Mouse (Mus musculus): ENCODE measurements around the gene Tmem179b. TPM values are rescaled to one million over a fixed set of nuclear protein-coding genes. Genes with fewer than 3 reads are reported as not detected.

The Tmem179b gene
- polyA plus RNA-seq, 1 experiment from 2014 or later = 63.9 TPM

- Histone ChIP-seq H3K36me3 (ENCODE audit: control insufficient read depth, insufficient read depth, low read length) (peaks cover 45% of the 10 kb centered on the region), H3K27me3 (ENCODE audit: control insufficient read depth, insufficient read depth, low read length) (no peaks in the 10 kb centered on the region), H3K27ac (ENCODE audit: low read depth, low read length) (no peak overlapping the region), H3K4me3 (ENCODE audit: low read depth, low read length) (no peak overlapping the region), H3K9ac (ENCODE audit: low read depth, low read length) (no peak overlapping the region), H3K4me1 (ENCODE audit: control insufficient read depth, insufficient read depth, low read length) (peaks cover 12% of the 10 kb centered on the region), H3K9me3 (replicated peaks; ENCODE audit: control insufficient read depth, low read length) (no peaks in the 10 kb centered on the region), H3K4me2 (no peak overlapping the region)
- ATAC-seq (replicated peaks; ENCODE audit: insufficient number of reproducible peaks, low FRiP score, low TSS enrichment) = no peak
- 91% methylated on average over 1 of the region's 1 CpGs for WGBS (ENCODE audit: insufficient replicate concordance)
Observed at GRCm38 (mm10) chr19:8745382-8745781, 28.9 kb downstream of the Tmem179b start.

DNA sequence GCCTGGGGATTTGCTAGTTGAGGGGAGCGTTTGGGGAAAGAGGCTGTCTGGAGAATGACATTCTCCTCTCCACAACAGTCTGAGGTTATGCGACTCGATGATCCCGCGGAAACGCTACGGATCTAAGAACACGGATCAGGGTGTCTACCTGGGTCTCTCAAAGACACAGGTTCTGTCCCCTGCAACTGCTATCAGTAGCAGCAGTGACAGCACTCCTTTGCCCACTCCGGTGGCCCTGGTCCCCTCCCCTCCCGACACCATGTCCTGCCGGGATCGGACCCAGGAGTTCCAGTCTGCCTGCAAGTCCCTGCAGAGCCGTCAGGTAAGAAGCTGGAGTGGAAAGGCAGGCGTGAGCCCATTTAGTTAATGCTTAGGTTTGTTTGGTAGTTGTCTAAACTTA, 32.1 kb downstream of the Tmem179b start:
- Histone ChIP-seq H3K36me3 (ENCODE audit: control insufficient read depth, insufficient read depth, low read length) (peaks cover 40% of the 10 kb centered on the region), H3K4me2 (peak overlapping the region; percentile 88), H3K27me3 (ENCODE audit: control insufficient read depth, insufficient read depth, low read length) (no peaks in the 10 kb centered on the region), H3K27ac (ENCODE audit: low read depth, low read length) (peak overlapping the region; percentile 97; the same call in 1 of the 2 replicates), H3K4me3 (ENCODE audit: low read depth, low read length) (peak overlapping the region; percentile 98), H3K4me1 (ENCODE audit: control insufficient read depth, insufficient read depth, low read length) (peaks cover 12% of the 10 kb centered on the region), H3K9ac (ENCODE audit: low read depth, low read length) (peak overlapping the region; percentile 91), H3K9me3 (replicated peaks; ENCODE audit: control insufficient read depth, low read length) (no peaks in the 10 kb centered on the region)
- no peak for ATAC-seq (replicated peaks; ENCODE audit: insufficient number of reproducible peaks, low FRiP score, low TSS enrichment)
- 12% methylated on average over 14 of the region's 14 CpGs for WGBS (ENCODE audit: insufficient replicate concordance)

GRCm38 (mm10) chr19:8741243-8741869, 32.9 kb downstream of the Tmem179b start, which contains the start of gene Stx5a:
Stx5a (plus strand) TSS chr19:8741413.
- peak within 1 kb of the TSS; percentile 88 for H3K4me2 ChIP-seq
- WGBS (ENCODE audit: insufficient replicate concordance) = under 1% methylated on average over 36 of the region's 36 CpGs
- peak within 1 kb of the TSS; percentile 91 for H3K9ac ChIP-seq (ENCODE audit: low read depth, low read length)
- H3K27me3 ChIP-seq (ENCODE audit: control insufficient read depth, insufficient read depth, low read length) = no peaks in the 10 kb centered on the region
- peaks cover 12% of the 10 kb centered on the region for H3K4me1 ChIP-seq (ENCODE audit: control insufficient read depth, insufficient read depth, low read length)
- H3K4me3 ChIP-seq (ENCODE audit: low read depth, low read length) = peak within 1 kb of the TSS; percentile 98
- no peaks in the 10 kb centered on the region for H3K9me3 ChIP-seq (replicated peaks; ENCODE audit: control insufficient read depth, low read length)
- H3K36me3 ChIP-seq (ENCODE audit: control insufficient read depth, insufficient read depth, low read length) = peaks cover 38% of the 10 kb centered on the region
- peak; percentile 98 for ATAC-seq (replicated peaks; ENCODE audit: insufficient number of reproducible peaks, low FRiP score, low TSS enrichment)
- peak within 1 kb of the TSS; percentile 97 for H3K27ac ChIP-seq (ENCODE audit: low read depth, low read length)

- H3K4me2 ChIP-seq = peak within 1 kb of the TSS; percentile 88
- peak within 1 kb of the TSS; percentile 97 for H3K27ac ChIP-seq (ENCODE audit: low read depth, low read length)
- WGBS (ENCODE audit: insufficient replicate concordance) = 70% methylated on average over 14 of the region's 14 CpGs
- peak within 1 kb of the TSS; percentile 91 for H3K9ac ChIP-seq (ENCODE audit: low read depth, low read length)
- peaks cover 34% of the 10 kb centered on the region for H3K36me3 ChIP-seq (ENCODE audit: control insufficient read depth, insufficient read depth, low read length)
- no peaks in the 10 kb centered on the region for H3K9me3 ChIP-seq (replicated peaks; ENCODE audit: control insufficient read depth, low read length)
- H3K4me1 ChIP-seq (ENCODE audit: control insufficient read depth, insufficient read depth, low read length) = peaks cover 12% of the 10 kb centered on the region
- peak within 1 kb of the TSS; percentile 98 for H3K4me3 ChIP-seq (ENCODE audit: low read depth, low read length)
- H3K27me3 ChIP-seq (ENCODE audit: control insufficient read depth, insufficient read depth, low read length) = no peaks in the 10 kb centered on the region
- ATAC-seq (replicated peaks; ENCODE audit: insufficient number of reproducible peaks, low FRiP score, low TSS enrichment) = no peak
Observed at GRCm38 (mm10) chr19:8740603-8741002, 33.7 kb downstream of the Tmem179b start, which contains the start of gene 1700092M07Rik. 1700092M07Rik (plus strand) TSS chr19:8740718.

DNA sequence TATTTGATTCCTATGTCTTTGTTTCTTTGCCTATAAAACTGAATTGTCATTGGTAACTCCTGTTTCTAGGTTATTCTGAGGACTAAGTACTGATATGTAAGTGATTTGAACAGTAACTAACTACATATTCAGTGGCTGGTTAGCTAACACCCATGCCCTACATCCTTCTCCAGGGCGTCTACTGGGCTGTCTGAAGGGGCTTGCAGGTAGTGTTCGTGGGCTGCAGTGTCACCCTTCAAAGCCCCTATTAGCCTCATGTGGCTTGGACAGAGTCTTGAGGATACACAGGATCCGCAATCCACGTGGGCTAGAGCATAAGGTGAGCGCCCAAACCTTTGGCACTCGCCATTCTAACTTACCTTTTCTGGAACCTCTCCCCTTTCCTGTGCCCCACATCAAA, 34.6 kb downstream of the Tmem179b start:
- no peak for ATAC-seq (replicated peaks; ENCODE audit: insufficient number of reproducible peaks, low FRiP score, low TSS enrichment)
- H3K27me3 ChIP-seq (ENCODE audit: control insufficient read depth, insufficient read depth, low read length) = no peaks in the 10 kb centered on the region
- no peaks in the 10 kb centered on the region for H3K9me3 ChIP-seq (replicated peaks; ENCODE audit: control insufficient read depth, low read length)
- H3K4me3 ChIP-seq (ENCODE audit: low read depth, low read length) = no peak overlapping the region
- peaks cover 28% of the 10 kb centered on the region for H3K36me3 ChIP-seq (ENCODE audit: control insufficient read depth, insufficient read depth, low read length)
- WGBS (ENCODE audit: insufficient replicate concordance) = 89% methylated on average over 6 of the region's 6 CpGs
- H3K4me2 ChIP-seq = no peak overlapping the region
- peaks cover 12% of the 10 kb centered on the region for H3K4me1 ChIP-seq (ENCODE audit: control insufficient read depth, insufficient read depth, low read length)
- no peak overlapping the region for H3K27ac ChIP-seq (ENCODE audit: low read depth, low read length)
- no peak overlapping the region for H3K9ac ChIP-seq (ENCODE audit: low read depth, low read length)

DNA sequence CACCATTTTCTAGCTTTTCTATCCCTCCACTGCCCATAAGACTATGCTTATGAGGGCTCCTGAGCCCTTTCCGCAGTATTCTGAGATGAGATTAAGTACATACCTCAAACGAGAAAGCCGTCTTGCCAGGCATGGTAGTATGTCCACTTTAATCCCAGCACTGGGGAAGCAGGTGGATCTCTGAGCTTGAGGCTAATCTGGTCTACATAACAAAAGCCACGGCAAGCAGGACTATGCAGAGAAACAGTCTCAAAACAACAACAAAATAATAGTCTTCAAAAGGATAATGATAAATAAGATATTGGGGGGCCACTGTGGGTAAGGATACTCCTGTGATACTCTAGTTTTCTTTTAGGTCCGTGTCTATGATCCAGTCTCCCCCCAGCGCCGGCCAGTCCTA, 35.4 kb downstream of the Tmem179b start:
- no peak for ATAC-seq (replicated peaks; ENCODE audit: insufficient number of reproducible peaks, low FRiP score, low TSS enrichment)
- no peaks in the 10 kb centered on the region for H3K27me3 ChIP-seq (ENCODE audit: control insufficient read depth, insufficient read depth, low read length)
- no peak overlapping the region for H3K4me3 ChIP-seq (ENCODE audit: low read depth, low read length)
- H3K9me3 ChIP-seq (replicated peaks; ENCODE audit: control insufficient read depth, low read length) = no peaks in the 10 kb centered on the region
- peaks cover 27% of the 10 kb centered on the region for H3K36me3 ChIP-seq (ENCODE audit: control insufficient read depth, insufficient read depth, low read length)
- no peak overlapping the region for H3K27ac ChIP-seq (ENCODE audit: low read depth, low read length)
- no peak overlapping the region for H3K9ac ChIP-seq (ENCODE audit: low read depth, low read length)
- WGBS (ENCODE audit: insufficient replicate concordance) = 87% methylated on average over 7 of the region's 7 CpGs
- no peak overlapping the region for H3K4me2 ChIP-seq
- peaks cover 12% of the 10 kb centered on the region for H3K4me1 ChIP-seq (ENCODE audit: control insufficient read depth, insufficient read depth, low read length)

DNA sequence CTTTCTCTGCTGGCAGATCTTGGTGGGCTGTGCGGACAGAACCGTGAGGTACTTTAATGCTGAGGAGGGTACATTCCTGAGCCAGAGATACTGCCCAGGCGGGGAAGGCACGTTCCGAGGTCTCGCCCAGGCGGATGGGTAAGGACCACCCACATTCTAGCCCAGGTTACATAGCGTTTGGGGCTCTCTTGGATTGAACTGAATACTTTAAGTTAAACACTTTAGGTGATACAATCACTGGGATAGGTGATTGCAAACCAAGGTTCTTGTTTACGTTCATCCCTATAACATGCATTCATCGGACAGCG, 38.2 kb downstream of the Tmem179b start:
- WGBS (ENCODE audit: insufficient replicate concordance) = 2% methylated on average over 11 of the region's 11 CpGs
- Histone ChIP-seq H3K36me3 (ENCODE audit: control insufficient read depth, insufficient read depth, low read length) (peaks cover 19% of the 10 kb centered on the region), H3K27ac (ENCODE audit: low read depth, low read length) (no peak overlapping the region), H3K4me3 (ENCODE audit: low read depth, low read length) (peak overlapping the region; percentile 79), H3K27me3 (ENCODE audit: control insufficient read depth, insufficient read depth, low read length) (no peaks in the 10 kb centered on the region), H3K4me2 (peak overlapping the region; percentile 76), H3K9me3 (replicated peaks; ENCODE audit: control insufficient read depth, low read length) (no peaks in the 10 kb centered on the region), H3K4me1 (ENCODE audit: control insufficient read depth, insufficient read depth, low read length) (0 out of 2 replicates have a peak, but pooled peaks cover 4% of the 10 kb centered on the region), H3K9ac (ENCODE audit: low read depth, low read length) (peak overlapping the region; percentile 70)
- peak; percentile 29; the same call in 1 of the 2 replicates for ATAC-seq (replicated peaks; ENCODE audit: insufficient number of reproducible peaks, low FRiP score, low TSS enrichment)

DNA sequence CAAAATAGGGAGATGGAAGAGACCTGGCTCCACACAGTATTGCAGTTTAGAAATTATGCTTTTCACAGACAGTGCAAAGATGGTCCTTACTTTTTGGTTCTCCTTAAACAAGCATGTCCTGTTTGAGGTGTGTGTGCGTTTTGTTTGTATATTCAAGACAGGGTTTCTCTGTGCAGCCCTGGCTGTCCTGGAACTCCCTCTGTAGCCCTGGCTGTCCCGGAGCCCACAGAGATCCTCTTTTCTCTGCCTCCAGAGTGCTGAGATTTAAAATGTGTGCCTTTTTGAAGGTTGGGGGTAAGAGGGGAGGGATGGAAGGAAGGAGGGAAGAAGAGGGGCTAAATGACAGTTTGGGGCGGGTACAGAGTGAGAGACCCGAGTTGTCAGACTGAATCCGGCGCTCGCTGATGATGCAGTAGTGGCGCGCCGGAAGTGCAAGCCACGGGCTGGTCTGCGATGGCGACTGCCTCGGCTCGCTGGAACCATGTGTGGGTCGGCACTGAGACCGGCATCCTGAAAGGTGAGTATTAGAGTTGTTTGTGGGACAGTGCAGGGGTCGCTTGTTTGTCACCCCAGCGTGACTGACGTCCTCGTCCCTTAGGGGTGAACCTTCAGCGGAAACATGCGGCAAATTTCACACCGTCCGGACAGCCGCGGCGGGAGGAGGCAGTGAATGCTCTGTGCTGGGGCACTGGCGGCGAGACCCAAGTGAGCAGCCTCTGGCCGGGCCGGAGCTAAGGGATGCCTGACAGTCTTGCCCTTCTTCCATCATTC, 38.7 kb downstream of the Tmem179b start, which contains the start of gene Wdr74:
Wdr74 (plus strand) TSS at position 439 of the 771 bp plus-strand sequence.
- peak within 1 kb of the TSS; percentile 76 for H3K4me2 ChIP-seq
- peaks cover 19% of the 10 kb centered on the region for H3K36me3 ChIP-seq (ENCODE audit: control insufficient read depth, insufficient read depth, low read length)
- 0% methylated on average over 32 of the region's 32 CpGs for WGBS (ENCODE audit: insufficient replicate concordance)
- peak; percentile 84 for ATAC-seq (replicated peaks; ENCODE audit: insufficient number of reproducible peaks, low FRiP score, low TSS enrichment)
- H3K4me1 ChIP-seq (ENCODE audit: control insufficient read depth, insufficient read depth, low read length) = no peaks in the 10 kb centered on the region
- peak within 1 kb of the TSS; percentile 79 for H3K4me3 ChIP-seq (ENCODE audit: low read depth, low read length)
- no peaks in the 10 kb centered on the region for H3K9me3 ChIP-seq (replicated peaks; ENCODE audit: control insufficient read depth, low read length)
- peak within 1 kb of the TSS; percentile 70 for H3K9ac ChIP-seq (ENCODE audit: low read depth, low read length)
- no peaks in the 10 kb centered on the region for H3K27me3 ChIP-seq (ENCODE audit: control insufficient read depth, insufficient read depth, low read length)
- peak within 1 kb of the TSS; percentile 5; the same call in 1 of the 2 replicates for H3K27ac ChIP-seq (ENCODE audit: low read depth, low read length)
